Mouse (Mus musculus) right cerebral cortex, postnatal 10 days (tissue): ENCODE measurements around the gene Arl6ip5.
A peak's percentile ranks its signal among the peaks of the same experiment; 100 is the strongest.

Experiments used
- DNase-seq, 2 experiments: peaks; one replicate each; pipeline ENCODE4 v3.0.0; 2021; ENCODE audit warnings: low spot score in 2 of 2

Gene Arl6ip5

GRCm38 (mm10) chr6:97273058-97273710 lies 62.7 kb downstream of the Arl6ip5 start:
- no peak for DNase-seq

GRCm38 (mm10) chr6:97273777-97274176 lies 63.3 kb downstream of the Arl6ip5 start:
- no peak for DNase-seq

GRCm38 (mm10) chr6:97275760-97276159 lies 65.3 kb downstream of the Arl6ip5 start:
- DNase-seq: no peak

- DNase-seq: no peak
Measured at GRCm38 (mm10) chr6:97276366-97276765, 65.9 kb downstream of the Arl6ip5 start.

- DNase-seq: no peak
Measured at GRCm38 (mm10) chr6:97276890-97277497, 66.5 kb downstream of the Arl6ip5 start.

- peak; percentile 79 to 87 for DNase-seq
Measured at GRCm38 (mm10) chr6:97278014-97278787, 67.7 kb downstream of the Arl6ip5 start.

- DNase-seq: no peak
Measured at GRCm38 (mm10) chr6:97278878-97279277, 68.4 kb downstream of the Arl6ip5 start.
